Mouse (Mus musculus) ES-Bruce4 (cell line): Measurements from ENCODE around the gene Rsg1.

ENCODE experiments used
- CTCF ChIP-seq: IDR thresholded peaks from one replicate; pipeline ENCODE4 v1.8.1; 2011; ENCODE audit warnings: low read depth, low read length
- POLR2A ChIP-seq: IDR thresholded peaks from one replicate; pipeline ENCODE4 v1.8.1; 2011; ENCODE audit warnings: low read length; ENCODE audit not compliant: insufficient read depth

DNA sequence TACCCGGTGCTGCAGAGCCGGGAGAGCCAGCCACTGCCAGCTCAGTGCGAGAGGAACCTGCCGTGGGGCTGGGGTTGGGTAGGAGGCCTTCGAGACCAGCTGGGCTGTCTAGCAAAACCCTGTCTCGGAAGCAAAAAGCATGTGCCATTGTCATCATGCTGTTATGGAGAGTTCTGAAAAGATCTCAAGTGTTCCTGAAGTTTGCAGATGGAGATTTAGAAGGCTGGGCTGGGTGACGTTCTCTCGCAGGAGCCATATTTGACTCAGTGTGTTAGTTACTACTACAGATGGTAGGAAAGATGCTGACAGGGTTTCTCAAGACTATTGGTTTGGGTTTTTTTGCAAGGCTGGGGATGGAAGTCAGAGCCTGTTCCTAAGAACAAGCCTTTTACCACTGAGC is 41.6 kb upstream of the Rsg1 start:
- TF ChIP-seq CTCF (no peak), POLR2A (no peak)
